Mouse (Mus musculus) spleen, adult 2 months (tissue): ENCODE data around the gene Acvr1.

Experiments
- CTCF ChIP-seq: fragments of 200-500 bp; IDR thresholded peaks from 2 replicates; pipeline ENCODE4 v1.5.1; 2011; ENCODE audit warnings: mild to moderate bottlenecking, inconsistent platforms; ENCODE audit not compliant: insufficient read depth, insufficient read length, insufficient replicate concordance; ENCODE audit errors: extremely low read depth
- POLR2A ChIP-seq: fragments of 200-500 bp; IDR thresholded peaks from 2 replicates; pipeline ENCODE4 v1.6.1; 2011; ENCODE audit warnings: low read depth, low read length, inconsistent platforms

GRCm38 (mm10) chr2:58434438-58434837, 132.5 kb downstream of the Acvr1 start:
- TF ChIP-seq CTCF, result no peak
- no peak for TF ChIP-seq POLR2A
